8 mouse cellular contexts compared by ENCODE assay signal in the genomic region with DNA sequence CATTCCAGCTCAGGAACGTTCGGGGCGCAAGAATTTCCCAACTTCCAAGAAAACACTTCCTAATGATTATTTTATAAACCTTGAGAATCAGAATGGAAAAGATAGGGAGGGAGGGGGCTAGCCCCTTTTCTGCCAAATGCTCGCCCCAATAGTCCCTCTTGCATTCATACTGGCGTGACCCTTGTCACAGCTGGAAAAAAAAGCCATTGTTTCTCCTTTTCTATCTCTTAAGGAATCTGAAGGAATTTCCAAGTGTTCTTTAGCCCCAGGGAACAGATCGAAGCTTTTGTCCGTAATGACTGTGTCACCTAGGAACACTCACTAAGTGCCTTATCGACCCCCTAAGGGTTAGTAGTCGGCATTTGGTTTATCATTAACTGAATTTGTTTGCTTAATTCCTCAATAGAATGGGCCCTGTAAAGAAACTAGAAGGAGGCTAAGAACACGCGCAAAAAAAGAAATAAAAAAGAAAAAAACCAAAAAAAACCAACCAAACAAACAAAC. TPM values are rescaled to one million over a fixed set of nuclear protein-coding genes. Genes with fewer than 3 reads are reported as not detected.
DNase-seq lines count a peak whose midpoint lies in the region; ATAC-seq and TF ChIP-seq lines count a peak whose summit lies in the region.

No protein-coding gene starts in this region.

- DNase-seq in heart, postnatal 36 days = no peak
- no peak for DNase-seq in liver, postnatal 0 days
- no peak for DNase-seq in cerebellum, postnatal 25 days
- DNase-seq in Muller cell, postnatal 12 days (ENCODE audit: inconsistent ontology term) = no peak
- no peak for DNase-seq in left cerebral cortex, postnatal 36 days (ENCODE audit: low spot score in 2 of 2)

- H3K9me3 ChIP-seq in heart, embryonic 12.5 days (replicated peaks) = no peaks in the 10 kb centered on the region; the same call in 1 of the 2 replicates
- no peaks in the 10 kb centered on the region for H3K9me3 ChIP-seq in ES-Bruce4 (replicated peaks; ENCODE audit: control insufficient read depth, insufficient read depth, low read length, poor library complexity, severe bottlenecking)
- no peaks in the 10 kb centered on the region for H3K9me3 ChIP-seq in forebrain, embryonic 15.5 days
- no peaks in the 10 kb centered on the region for H3K9me3 ChIP-seq in liver, postnatal 0 days (ENCODE audit: low read length)

- no peaks in the 10 kb centered on the region for H3K36me3 ChIP-seq in heart, embryonic 12.5 days
- H3K36me3 ChIP-seq in ES-Bruce4 (ENCODE audit: control insufficient read depth, insufficient read depth, low read length, poor library complexity, severe bottlenecking) = no peaks in the 10 kb centered on the region
- no peaks in the 10 kb centered on the region for H3K36me3 ChIP-seq in forebrain, embryonic 15.5 days
- H3K36me3 ChIP-seq in liver, postnatal 0 days (replicated peaks; ENCODE audit: insufficient read depth, low read length) = no peaks in the 10 kb centered on the region

- H3K4me2 ChIP-seq in heart, embryonic 12.5 days = peak overlapping the region; percentile 83
- H3K4me2 ChIP-seq in forebrain, embryonic 15.5 days (replicated peaks) = peak overlapping the region; percentile 54
- H3K4me2 ChIP-seq in liver, postnatal 0 days (ENCODE audit: low read depth, low read length) = peak overlapping the region; percentile 68

- H3K4me1 ChIP-seq in heart, embryonic 12.5 days (replicated peaks) = no peaks in the 10 kb centered on the region
- no peaks in the 10 kb centered on the region for H3K4me1 ChIP-seq in ES-Bruce4 (ENCODE audit: control insufficient read depth, insufficient read depth, low read length)
- peaks cover 7% of the 10 kb centered on the region for H3K4me1 ChIP-seq in forebrain, embryonic 15.5 days
- no peaks in the 10 kb centered on the region for H3K4me1 ChIP-seq in liver, postnatal 0 days (ENCODE audit: insufficient read depth)

- H3K9ac ChIP-seq in heart, embryonic 12.5 days = peak overlapping the region; percentile 75; the same call in 1 of the 2 replicates
- H3K9ac ChIP-seq in ES-Bruce4 (ENCODE audit: low read depth, poor library complexity, severe bottlenecking) = peak overlapping the region; percentile 64; the same call in 1 of the 2 replicates
- H3K9ac ChIP-seq in forebrain, embryonic 15.5 days (replicated peaks) = peak overlapping the region; percentile 63; the same call in 1 of the 2 replicates
- H3K9ac ChIP-seq in liver, postnatal 0 days (replicated peaks) = peak overlapping the region; percentile 18; the same call in 1 of the 2 replicates

- H3K4me3 ChIP-seq in heart, embryonic 12.5 days = peak overlapping the region; percentile 54
- peak overlapping the region; percentile 49 for H3K4me3 ChIP-seq in ES-Bruce4 (ENCODE audit: low read depth, low read length)
- peak overlapping the region; percentile 60 for H3K4me3 ChIP-seq in forebrain, embryonic 15.5 days
- peak overlapping the region; percentile 41 for H3K4me3 ChIP-seq in liver, postnatal 0 days (ENCODE audit: low read depth, low read length)

- 16% methylated on average over 11 of the region's 11 CpGs for WGBS in heart, embryonic 12.5 days
- WGBS in forebrain, embryonic 15.5 days = 26% methylated on average over 11 of the region's 11 CpGs
- 19% methylated on average over 11 of the region's 11 CpGs for WGBS in liver, postnatal 0 days (ENCODE audit: insufficient replicate concordance)

- TF ChIP-seq CTCF in ES-Bruce4 (IDR thresholded peaks at IDR 0.05; ENCODE audit: low read depth, low read length) = no peak
- TF ChIP-seq CTCF in liver, postnatal 0 days (IDR thresholded peaks at IDR 0.05; ENCODE audit: low read depth) = no peak

- TF ChIP-seq EP300 in ES-Bruce4 (IDR thresholded peaks at IDR 0.05; ENCODE audit: insufficient read depth, low read depth, low read length) = no peak
- no peak for TF ChIP-seq EP300 in liver, postnatal 0 days (IDR thresholded peaks at IDR 0.05; ENCODE audit: low read depth)

- TF ChIP-seq POLR2A in ES-Bruce4 (IDR thresholded peaks at IDR 0.05; ENCODE audit: insufficient read depth, low read length) = no peak

- no peak for ATAC-seq in heart, embryonic 12.5 days (ENCODE audit: insufficient number of reproducible peaks, low FRiP score)
- ATAC-seq in forebrain, embryonic 15.5 days (replicated peaks) = peak; percentile 32
- ATAC-seq in liver, postnatal 0 days = peak; percentile 70

- no peaks in the 10 kb centered on the region for H3K27me3 ChIP-seq in heart, embryonic 12.5 days (replicated peaks)
- no peaks in the 10 kb centered on the region for H3K27me3 ChIP-seq in ES-Bruce4 (ENCODE audit: control insufficient read depth, insufficient read depth, low read length, poor library complexity, severe bottlenecking)
- H3K27me3 ChIP-seq in forebrain, embryonic 15.5 days = no peaks in the 10 kb centered on the region
- H3K27me3 ChIP-seq in liver, postnatal 0 days (ENCODE audit: insufficient read depth, low read length) = no peaks in the 10 kb centered on the region

- intact Hi-C loops in heart, postnatal 36 days (cut with DNase I) = loop anchor here (1.0 kb wide), 1 partner anchor 13 kb away; a partner anchor contains a TSS
- intact Hi-C loops in left cerebral cortex, postnatal 36 days (cut with DNase I) = loop anchor here (2.0 kb wide), 1 partner anchor 14 kb away; a partner anchor contains a TSS

- H3K27ac ChIP-seq in heart, embryonic 12.5 days (ENCODE audit: poor library complexity, severe bottlenecking) = no peak overlapping the region
- peak overlapping the region; percentile 88 for H3K27ac ChIP-seq in ES-Bruce4 (ENCODE audit: insufficient read depth, low read length)
- H3K27ac ChIP-seq in forebrain, embryonic 15.5 days (replicated peaks) = peak overlapping the region; percentile 19; the same call in 1 of the 2 replicates
- H3K27ac ChIP-seq in liver, postnatal 0 days (ENCODE audit: low read depth) = no peak overlapping the region

RNA-seq across cellular contexts. Expression of a gene that starts 0.4 kb away (rescaled TPM):
- polyA plus RNA-seq in heart, embryonic 12.5 days (2016; fragmentation: Nextera tagmentation; extraction: Ambion mirVana) = 3.0 and 4.3 TPM in 2 replicates
- 1 to 10 TPM; 3.0 to 3.4 TPM for total RNA-seq in heart, postnatal 36 days (2021)
- polyA plus RNA-seq in ES-Bruce4 (2011; ENCODE audit: insufficient read depth, insufficient read length, low read depth, missing spikeins) = 8.5 and 10.8 TPM in 2 replicates
- polyA plus RNA-seq in forebrain, embryonic 15.5 days (2015; fragmentation: Nextera tagmentation; extraction: Ambion mirVana) = 39.5 and 43.5 TPM in 2 replicates
- polyA plus RNA-seq in liver, postnatal 0 days (2015; fragmentation: Nextera tagmentation; extraction: Ambion mirVana) = 1.5 and 1.9 TPM in 2 replicates
- 10 to 100 TPM; 74.4 to 76.7 TPM for total RNA-seq in left cerebral cortex, postnatal 36 days (2021)

RNA-seq across cellular contexts. Expression of a gene that starts 13.4 kb away (rescaled TPM):
- 23.0 and 24.5 TPM in 2 replicates for polyA plus RNA-seq in heart, embryonic 12.5 days (2016; fragmentation: Nextera tagmentation; extraction: Ambion mirVana)
- total RNA-seq in heart, postnatal 36 days (2021) = 10 to 100 TPM; 19.6 to 25.1 TPM
- 57.6 and 59.1 TPM in 2 replicates for polyA plus RNA-seq in ES-Bruce4 (2011; ENCODE audit: insufficient read depth, insufficient read length, low read depth, missing spikeins)
- 21.7 and 24.0 TPM in 2 replicates for polyA plus RNA-seq in forebrain, embryonic 15.5 days (2015; fragmentation: Nextera tagmentation; extraction: Ambion mirVana)
- 74.7 and 84.5 TPM in 2 replicates for polyA plus RNA-seq in liver, postnatal 0 days (2015; fragmentation: Nextera tagmentation; extraction: Ambion mirVana)
- 10 to 100 TPM; 33.5 to 35.9 TPM for total RNA-seq in left cerebral cortex, postnatal 36 days (2021)

RNA-seq across cellular contexts. Expression of a gene that starts 30.8 kb away (rescaled TPM):
- polyA plus RNA-seq in heart, embryonic 12.5 days (2016; fragmentation: Nextera tagmentation; extraction: Ambion mirVana) = 9.2 and 11.1 TPM in 2 replicates
- total RNA-seq in heart, postnatal 36 days (2021) = 1 to 10 TPM; 3.9 to 5.6 TPM
- 9.5 and 10.9 TPM in 2 replicates for polyA plus RNA-seq in ES-Bruce4 (2011; ENCODE audit: insufficient read depth, insufficient read length, low read depth, missing spikeins)
- 24.9 and 25.3 TPM in 2 replicates for polyA plus RNA-seq in forebrain, embryonic 15.5 days (2015; fragmentation: Nextera tagmentation; extraction: Ambion mirVana)
- polyA plus RNA-seq in liver, postnatal 0 days (2015; fragmentation: Nextera tagmentation; extraction: Ambion mirVana) = 2.1 and 2.2 TPM in 2 replicates
- total RNA-seq in left cerebral cortex, postnatal 36 days (2021) = 10 to 100 TPM; 15.9 to 16.8 TPM

RNA-seq across cellular contexts. Expression of a gene that starts 45.5 kb away (rescaled TPM):
- 24.7 and 24.8 TPM in 2 replicates for polyA plus RNA-seq in heart, embryonic 12.5 days (2016; fragmentation: Nextera tagmentation; extraction: Ambion mirVana)
- total RNA-seq in heart, postnatal 36 days (2021) = 10 to 100 TPM; 11.1 to 11.9 TPM
- polyA plus RNA-seq in ES-Bruce4 (2011; ENCODE audit: insufficient read depth, insufficient read length, low read depth, missing spikeins) = 20.1 and 24.7 TPM in 2 replicates
- polyA plus RNA-seq in forebrain, embryonic 15.5 days (2015; fragmentation: Nextera tagmentation; extraction: Ambion mirVana) = 51.1 and 54.3 TPM in 2 replicates
- 16.4 and 17.7 TPM in 2 replicates for polyA plus RNA-seq in liver, postnatal 0 days (2015; fragmentation: Nextera tagmentation; extraction: Ambion mirVana)
- 10 to 100 TPM; 22.8 to 27.2 TPM for total RNA-seq in left cerebral cortex, postnatal 36 days (2021)

Comparison
In these comparisons a context has a peak if more than half of its experiments do, and no peak if none do; other contexts are left out.
1. H3K27ac ChIP-seq: peak in ES-Bruce4 (single experiment) and forebrain, embryonic 15.5 days (single experiment); none in heart, embryonic 12.5 days (single experiment) and liver, postnatal 0 days (single experiment).
2. H3K9ac ChIP-seq: peak in every context shown above with its lines; median percentile 75 in heart, embryonic 12.5 days; 64 in ES-Bruce4; 63 in forebrain, embryonic 15.5 days; 18 in liver, postnatal 0 days.
3. Peak in every context shown above with its lines, with median percentiles within 50 percentile points of each other: H3K4me2 ChIP-seq and H3K4me3 ChIP-seq.